Mouse (Mus musculus) mesoderm, embryonic 11.5 days (tissue): ENCODE measurements around the gene Hlcs.

Experiments
- DNase-seq: peaks from one replicate; pipeline ENCODE4 v3.0.0-alpha.2; 2012; ENCODE audit warnings: low read depth, low spot score

Hlcs gene

GRCm38 (mm10) chr16:94079856-94080555 lies 233.4 kb downstream of the Hlcs start:
- DNase-seq: no peak

GRCm38 (mm10) chr16:94079075-94079855 lies 234.1 kb downstream of the Hlcs start:
- no peak for DNase-seq
